Mouse (Mus musculus) naive thymus-derived CD4-positive, alpha-beta T cell, adult 5 months (primary cell): ENCODE data around the gene Col19a1. TPM values are rescaled to one million over a fixed set of nuclear protein-coding genes. Genes with fewer than 3 reads are reported as not detected.

Experiments
- polyA plus RNA-seq: library from polyadenylated mRNA; unstranded; fragments of 100-300 nt; shearing (Covaris generic); gene quantifications from one replicate; pipeline ENCODE4 v1.2.1, GENCODE M21; 2017

The Col19a1 gene
- polyA plus RNA-seq, result not detected

DNA sequence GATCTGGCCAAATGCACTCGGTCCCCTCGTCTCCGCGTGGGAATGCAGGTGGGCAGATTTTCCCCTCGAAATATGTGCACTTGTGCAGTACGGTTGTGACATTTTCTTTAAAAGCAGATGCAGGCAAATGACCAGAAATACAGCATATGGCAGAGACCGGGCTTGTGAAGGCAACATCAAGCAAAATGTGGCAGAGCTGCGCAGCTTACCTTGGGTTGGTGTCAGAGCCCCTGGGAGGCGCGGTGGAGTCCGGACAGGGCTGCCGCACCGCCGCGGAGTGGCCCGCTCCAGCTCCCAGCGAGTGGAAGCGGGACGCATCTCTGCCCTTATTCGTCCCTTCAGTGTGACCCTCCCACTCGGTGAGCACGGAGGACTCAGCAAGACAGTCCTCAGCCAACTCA is at the start of gene Col19a1:
Gene Col19a1 (minus strand): TSS at position 332 of the 401 bp plus-strand sequence.

Other genes with a start within 250 kb of the Col19a1 start
- gene Lmbrd1, start 91.2 kb upstream of the Col19a1 start, polyA plus RNA-seq, result 90.4 TPM